Mouse (Mus musculus): Measurements from ENCODE around the gene Map4k4.

Gene Map4k4

DNA sequence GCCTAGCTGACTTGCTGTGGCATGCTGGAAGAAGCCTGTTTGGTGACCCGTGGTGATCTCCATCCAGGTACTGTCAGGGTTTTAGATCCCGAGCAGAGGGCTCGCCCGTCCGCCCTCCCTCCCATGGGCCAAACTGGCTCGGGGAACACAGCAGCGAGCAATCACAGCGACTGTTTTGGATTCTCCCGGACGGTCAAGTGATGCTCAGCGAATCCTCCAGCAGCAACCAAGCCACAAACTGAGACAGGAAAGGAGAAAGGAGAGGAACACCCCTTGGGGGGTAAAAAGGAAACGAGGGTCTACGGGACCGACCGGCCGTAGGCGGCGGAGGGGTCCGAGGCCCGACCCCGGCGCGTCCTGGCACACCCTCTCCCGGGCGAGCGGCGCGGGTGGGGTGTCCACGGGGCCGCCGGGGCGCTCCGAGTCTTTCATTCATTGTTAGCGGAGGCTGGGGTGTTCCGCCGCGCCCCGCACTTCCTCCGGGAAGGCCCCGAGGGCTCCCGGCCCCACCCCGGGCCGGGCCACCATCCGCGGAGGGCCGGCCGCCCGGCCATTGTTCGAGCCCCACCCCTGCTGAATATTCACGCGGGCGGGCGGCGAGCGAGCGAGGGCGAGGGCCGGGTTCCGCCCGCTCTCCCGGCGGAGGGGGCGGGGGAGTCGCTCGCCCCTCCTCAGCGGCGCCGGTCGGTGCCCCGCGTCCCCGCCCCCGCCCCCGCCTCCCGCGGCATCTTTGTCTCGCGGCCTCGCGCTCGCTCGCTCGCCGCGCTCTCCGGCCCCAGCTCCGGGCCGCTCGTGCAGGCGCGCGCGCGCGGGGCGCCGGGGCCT lies at the start of gene Map4k4:
Gene Map4k4, plus strand, starts transcription at position 733 of the 825 bp plus-strand sequence.
- peak; percentile 49 to 52 for DNase-seq (ENCODE audit: low spot score in 2 of 2)

DNA sequence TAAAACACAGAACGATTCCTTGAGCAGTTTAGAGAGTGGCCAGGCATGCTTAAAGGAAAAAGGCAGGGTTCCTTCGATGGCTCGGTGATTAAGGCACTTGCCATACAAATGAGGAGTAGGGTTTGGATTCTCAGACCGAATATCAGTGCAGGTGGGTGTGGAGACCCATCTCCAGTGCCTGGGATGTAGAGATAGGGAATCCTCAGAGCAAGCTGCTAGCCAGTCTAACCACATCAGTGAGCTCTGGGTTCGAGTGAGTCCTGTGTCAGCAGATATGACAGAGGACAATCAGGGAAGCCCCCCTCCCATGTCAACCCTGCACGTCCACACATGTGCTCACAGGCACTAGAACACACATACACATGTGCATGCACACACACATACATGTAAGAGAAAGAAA lies 44.8 kb upstream of the Map4k4 start:
- no peak for DNase-seq (ENCODE audit: low spot score in 2 of 2)

- no peak for DNase-seq (ENCODE audit: low spot score in 2 of 2)
Measured at GRCm38 (mm10) chr1:39856795-39857447, 43.8 kb upstream of the Map4k4 start.

GRCm38 (mm10) chr1:39857448-39857820 lies 43.3 kb upstream of the Map4k4 start:
- DNase-seq (ENCODE audit: low spot score in 2 of 2): no peak

DNA sequence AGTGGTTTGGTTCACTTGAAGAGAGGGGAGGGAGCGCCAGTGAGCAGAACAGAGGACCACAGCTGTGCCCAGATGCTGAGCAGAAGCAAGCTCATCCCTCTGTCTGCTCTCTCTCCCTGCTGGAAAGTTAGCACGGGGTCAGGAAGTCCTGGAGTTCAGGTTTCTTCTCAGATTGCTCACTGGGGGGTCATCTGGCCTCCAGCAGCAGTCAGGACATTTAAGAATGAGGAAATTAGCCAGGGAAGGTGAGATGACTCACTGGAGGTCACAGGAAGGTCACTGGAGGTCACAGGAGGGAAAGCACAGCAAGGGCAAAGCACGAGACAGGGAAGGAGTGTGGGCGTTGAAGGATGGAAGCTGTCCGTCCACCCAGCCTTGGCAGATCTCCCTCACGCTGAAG lies 41.5 kb upstream of the Map4k4 start:
- DNase-seq (ENCODE audit: low spot score in 2 of 2): no peak

DNA sequence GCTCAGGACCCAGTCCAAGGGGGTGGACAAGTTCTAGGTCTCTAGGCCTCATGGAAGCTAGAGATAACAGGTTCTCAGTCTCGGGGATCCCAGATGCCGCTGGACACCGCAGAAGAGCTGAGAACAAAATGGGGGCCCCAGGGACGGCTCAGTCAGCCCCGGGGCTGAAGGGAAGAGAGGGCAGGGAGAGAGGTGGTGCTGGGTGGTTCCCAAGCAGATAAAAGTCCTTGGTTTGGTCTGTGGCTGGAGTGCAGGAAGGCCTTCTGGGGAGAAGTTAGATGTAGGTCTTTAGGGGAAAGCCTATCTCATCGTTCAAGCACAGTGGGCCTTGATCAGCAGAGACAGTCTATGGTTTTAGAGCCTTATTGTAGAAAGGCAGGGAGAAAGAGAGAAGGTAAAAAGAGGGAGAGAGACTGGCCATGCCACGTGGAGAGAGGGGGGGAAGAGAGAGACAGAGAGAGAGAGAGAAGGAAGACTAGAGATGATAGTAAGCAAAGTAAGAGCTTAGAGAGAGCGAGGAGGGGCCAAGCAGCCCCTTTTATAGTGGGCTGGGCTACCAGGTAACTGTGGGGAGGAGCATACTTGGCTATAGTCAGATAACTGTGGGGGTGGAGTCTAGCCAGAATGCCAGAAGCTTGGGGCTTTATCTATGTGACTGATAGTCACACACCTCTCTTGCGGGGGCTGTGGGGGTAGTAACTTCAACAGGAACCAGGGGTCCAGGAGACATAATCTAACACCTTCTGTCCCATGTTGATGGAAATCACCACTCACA lies 34.2 kb upstream of the Map4k4 start:
- no peak for DNase-seq (ENCODE audit: low spot score in 2 of 2)

- no peak for DNase-seq (ENCODE audit: low spot score in 2 of 2)
Measured at GRCm38 (mm10) chr1:39867142-39867525, 33.6 kb upstream of the Map4k4 start.

GRCm38 (mm10) chr1:39867966-39868593 lies 32.6 kb upstream of the Map4k4 start:
- no peak for DNase-seq (ENCODE audit: low spot score in 2 of 2)

- no peak for DNase-seq (ENCODE audit: low spot score in 2 of 2)
Measured at GRCm38 (mm10) chr1:39868825-39869571, 31.7 kb upstream of the Map4k4 start.

DNA sequence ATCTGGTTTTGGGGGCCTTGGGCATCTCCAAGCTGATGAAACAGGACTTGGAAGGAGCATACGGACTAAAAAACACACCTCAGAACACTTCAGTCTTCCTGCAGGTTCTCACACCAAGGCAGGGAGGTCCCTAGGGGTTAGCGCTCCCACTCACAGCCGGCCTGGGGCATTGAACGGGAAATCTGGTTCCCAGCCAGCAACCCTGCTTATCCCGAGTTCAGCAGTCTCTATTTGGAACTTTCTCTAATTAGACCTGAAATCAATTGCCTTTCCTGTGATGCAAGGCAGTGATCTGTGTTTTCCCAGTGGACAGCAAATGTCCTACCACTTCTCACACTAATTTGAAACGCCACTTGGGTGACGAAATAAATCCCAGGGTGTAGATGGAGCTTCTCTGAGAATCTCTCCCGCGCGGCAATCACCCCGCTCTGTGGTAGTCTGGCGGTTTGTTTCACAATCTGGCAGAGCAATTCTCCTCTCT lies 31.0 kb upstream of the Map4k4 start:
- DNase-seq (ENCODE audit: low spot score in 2 of 2): no peak

GRCm38 (mm10) chr1:39877981-39878380 lies 22.7 kb upstream of the Map4k4 start:
- no peak for DNase-seq (ENCODE audit: low spot score in 2 of 2)

DNA sequence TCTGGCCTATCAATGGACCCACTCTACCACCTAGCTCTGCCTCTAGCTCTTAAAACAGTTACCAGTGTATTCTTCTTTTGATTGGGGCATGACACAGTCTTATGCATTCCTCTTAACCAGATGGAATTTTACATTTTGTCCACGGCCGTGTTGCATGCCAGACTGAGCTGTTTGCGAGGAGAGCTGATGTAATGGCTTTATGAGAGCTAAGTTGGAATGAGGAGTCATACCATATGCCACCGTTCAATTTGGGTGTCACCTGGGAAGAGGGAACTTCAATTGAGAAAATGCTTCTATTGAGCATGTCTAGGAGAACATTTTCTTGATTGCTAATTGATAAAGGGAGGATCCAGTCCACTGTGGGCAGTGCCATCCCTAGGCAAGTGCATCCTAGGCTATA lies 18.2 kb upstream of the Map4k4 start:
- no peak for DNase-seq (ENCODE audit: low spot score in 2 of 2)

- no peak for DNase-seq (ENCODE audit: low spot score in 2 of 2)
Measured at GRCm38 (mm10) chr1:39884803-39885515, 15.8 kb upstream of the Map4k4 start.

- no peak for DNase-seq (ENCODE audit: low spot score in 2 of 2)
Measured at GRCm38 (mm10) chr1:39887997-39888396, 12.7 kb upstream of the Map4k4 start.

- DNase-seq (ENCODE audit: low spot score in 2 of 2): no peak
Measured at GRCm38 (mm10) chr1:39889429-39889828, 11.3 kb upstream of the Map4k4 start.

DNA sequence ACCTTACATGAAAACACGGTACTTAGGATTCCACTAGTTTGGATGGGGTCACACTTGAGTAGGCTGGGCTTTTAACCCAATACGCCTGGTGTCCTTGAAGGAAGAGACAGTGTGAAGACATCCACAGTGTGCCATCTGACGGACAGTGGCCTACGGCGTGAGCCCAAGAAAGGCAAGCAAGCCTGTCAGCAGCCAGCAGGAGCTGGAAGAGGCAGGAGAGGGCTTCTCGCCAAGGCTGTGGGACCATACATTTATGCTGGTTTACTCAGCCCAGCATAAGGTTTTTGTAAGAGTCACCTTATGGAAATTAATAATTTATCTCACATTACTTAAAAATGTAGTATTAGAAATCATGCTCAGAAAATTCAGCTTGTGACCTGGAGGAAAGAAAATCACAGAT lies 10.7 kb upstream of the Map4k4 start:
- no peak for DNase-seq (ENCODE audit: low spot score in 2 of 2)

DNA sequence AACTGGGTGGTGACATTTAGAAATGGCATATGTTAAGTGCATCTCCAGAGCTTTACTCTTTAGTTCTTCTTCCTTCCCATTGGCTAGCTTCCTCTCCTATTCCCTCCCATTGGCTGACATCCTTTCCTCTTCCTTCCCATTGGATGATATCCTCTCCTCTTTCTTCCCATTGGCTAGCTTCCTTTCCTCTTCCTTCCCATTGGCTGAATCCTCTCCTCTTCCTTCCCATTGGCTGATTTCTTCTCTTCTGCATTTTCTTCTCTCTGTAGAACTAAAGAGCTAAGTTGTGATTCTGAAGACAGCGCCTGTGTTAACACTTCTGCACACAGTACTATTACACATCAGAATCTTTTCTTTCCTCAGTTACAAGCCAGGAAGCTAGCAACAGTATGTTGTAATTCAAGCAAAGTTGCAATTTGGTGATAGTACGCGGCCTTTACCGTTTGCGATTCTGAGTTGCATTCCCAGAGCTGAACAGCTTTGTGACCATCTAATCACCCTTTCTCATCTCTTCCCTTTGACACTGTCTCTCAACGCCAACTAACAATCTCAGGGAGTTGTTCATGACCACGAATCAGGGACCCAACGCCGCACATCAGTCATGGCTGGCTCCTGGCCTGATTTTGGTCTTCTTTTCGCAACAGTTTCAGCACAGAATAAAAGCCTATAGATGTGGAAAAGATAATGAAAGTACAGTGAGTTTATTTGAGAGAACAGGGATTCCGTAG lies 7.4 kb upstream of the Map4k4 start:
- no peak for DNase-seq (ENCODE audit: low spot score in 2 of 2)

DNA sequence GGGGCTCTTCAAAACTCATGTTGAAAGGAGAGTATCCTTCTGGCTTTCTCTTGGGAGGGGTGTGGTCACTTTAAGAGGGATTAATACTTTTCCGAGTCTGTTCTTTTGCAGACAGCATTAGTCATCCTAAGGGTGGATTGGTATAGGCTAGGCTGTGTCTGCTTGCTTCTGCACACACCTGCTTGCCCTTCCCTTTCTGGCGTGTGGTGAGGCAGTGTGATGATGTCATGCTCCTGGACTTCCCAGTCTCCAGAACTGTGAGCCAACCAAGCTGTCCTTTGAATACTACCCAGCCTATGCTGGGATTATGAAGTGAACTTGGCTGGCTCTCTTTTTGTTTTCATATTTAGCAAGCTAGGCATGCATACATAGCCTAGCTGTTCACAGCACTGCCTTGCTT lies 5.6 kb upstream of the Map4k4 start:
- DNase-seq (ENCODE audit: low spot score in 2 of 2): no peak

- no peak for DNase-seq (ENCODE audit: low spot score in 2 of 2)
Measured at GRCm38 (mm10) chr1:39895506-39895905, 5.2 kb upstream of the Map4k4 start.

GRCm38 (mm10) chr1:39896581-39896980 lies 4.1 kb upstream of the Map4k4 start:
- DNase-seq (ENCODE audit: low spot score in 2 of 2): no peak
